Mouse (Mus musculus): ENCODE measurements around the gene Katnbl1.
A peak's percentile ranks its signal among the peaks of the same experiment; 100 is the strongest.
"Not testable (repeated sequence)": the region's sequence is repeated elsewhere in the genome, so short reads cannot be mapped to it uniquely, and the experiment has no call there.

Gene Katnbl1

DNA sequence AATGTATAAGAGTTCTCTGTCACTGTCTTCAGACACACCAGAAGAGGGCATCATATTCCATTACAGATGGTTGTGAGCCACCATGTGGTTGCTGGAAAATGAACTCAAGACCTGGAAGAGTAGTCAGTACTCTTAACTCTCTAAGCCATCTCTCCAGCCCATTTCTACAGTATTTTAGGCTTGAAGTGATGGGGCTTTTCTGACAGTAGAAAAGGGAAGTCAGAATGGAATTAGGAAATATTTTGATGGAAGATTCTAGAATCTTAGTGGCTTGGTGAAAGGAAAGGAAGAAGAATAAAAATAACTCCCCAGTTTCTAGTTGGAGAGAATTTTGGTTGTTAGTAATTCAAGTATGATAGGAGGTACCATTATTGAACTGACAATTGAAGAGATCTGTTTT is 14.9 kb downstream of the Katnbl1 start:
- no peak for DNase-seq (ENCODE audit: low spot score)

- DNase-seq (ENCODE audit: low spot score), result no peak
Measured at GRCm38 (mm10) chr2:112396649-112397048, 17.6 kb downstream of the Katnbl1 start.

DNA sequence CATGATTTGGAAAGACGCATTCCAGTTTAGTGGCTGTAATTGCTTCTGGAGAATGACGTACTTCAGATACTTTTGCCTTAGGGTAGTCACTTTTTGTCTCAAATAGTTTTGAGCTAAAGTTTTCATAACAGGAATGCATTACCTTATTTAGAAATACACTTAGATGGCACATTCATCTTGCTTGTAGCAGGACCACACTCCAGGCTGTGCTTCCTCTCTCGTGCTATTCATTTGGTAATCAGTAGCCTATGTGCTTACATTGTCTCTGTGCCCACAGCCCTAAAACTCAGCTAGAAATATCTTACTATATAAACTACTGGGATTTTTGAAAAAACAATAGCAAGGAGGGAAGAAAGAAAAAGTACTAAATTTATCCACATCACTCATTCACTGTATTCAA is 28.0 kb downstream of the Katnbl1 start:
- DNase-seq (ENCODE audit: low spot score), result no peak

GRCm38 (mm10) chr2:112425308-112425707 is 46.3 kb downstream of the Katnbl1 start:
- DNase-seq (ENCODE audit: low spot score), result no peak

DNA sequence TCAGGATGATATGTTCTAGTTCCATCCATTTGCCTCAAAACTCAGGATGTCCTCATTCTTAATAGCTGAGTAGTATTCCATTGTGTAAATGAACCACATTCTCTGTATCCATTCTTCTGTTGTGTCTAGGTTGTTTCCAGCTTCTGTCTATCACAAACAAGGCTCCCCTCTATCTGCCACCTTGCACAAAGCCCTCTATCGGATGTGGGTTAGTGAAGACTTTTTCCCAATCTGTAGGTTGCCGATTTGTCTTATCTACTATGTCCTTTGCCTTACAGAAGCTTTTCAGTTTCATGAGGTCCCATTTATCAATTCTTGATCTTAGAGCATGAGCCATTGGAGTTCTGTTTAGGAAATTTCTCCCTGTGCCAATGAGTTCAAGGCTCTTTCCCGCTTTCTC is 49.5 kb downstream of the Katnbl1 start:
- not testable (repeated sequence) for DNase-seq (ENCODE audit: low spot score)

- DNase-seq (ENCODE audit: low spot score), result no peak
Measured at GRCm38 (mm10) chr2:112429665-112430064, 50.7 kb downstream of the Katnbl1 start.

DNA sequence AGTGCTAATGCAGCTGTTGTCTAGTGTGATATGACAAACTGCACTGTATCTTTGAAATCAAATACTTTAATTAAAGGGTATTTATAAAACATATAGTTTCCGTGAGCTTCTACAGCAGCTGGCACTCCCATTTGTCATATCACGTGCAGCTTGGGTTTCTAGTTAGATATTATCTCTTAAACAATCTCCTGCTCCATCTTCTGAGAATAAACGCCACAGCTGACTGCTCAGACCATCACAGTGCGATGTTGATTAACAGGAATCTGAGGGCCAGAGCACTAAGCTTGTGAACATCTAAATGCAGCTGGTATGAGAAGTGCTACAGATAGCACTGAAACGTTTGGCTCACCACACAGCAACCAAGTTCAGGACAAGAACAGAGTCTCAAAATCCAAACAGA is 51.4 kb downstream of the Katnbl1 start:
- no peak for DNase-seq (ENCODE audit: low spot score)

- DNase-seq (ENCODE audit: low spot score), result no peak
Measured at GRCm38 (mm10) chr2:112432523-112432922, 53.5 kb downstream of the Katnbl1 start.

DNA sequence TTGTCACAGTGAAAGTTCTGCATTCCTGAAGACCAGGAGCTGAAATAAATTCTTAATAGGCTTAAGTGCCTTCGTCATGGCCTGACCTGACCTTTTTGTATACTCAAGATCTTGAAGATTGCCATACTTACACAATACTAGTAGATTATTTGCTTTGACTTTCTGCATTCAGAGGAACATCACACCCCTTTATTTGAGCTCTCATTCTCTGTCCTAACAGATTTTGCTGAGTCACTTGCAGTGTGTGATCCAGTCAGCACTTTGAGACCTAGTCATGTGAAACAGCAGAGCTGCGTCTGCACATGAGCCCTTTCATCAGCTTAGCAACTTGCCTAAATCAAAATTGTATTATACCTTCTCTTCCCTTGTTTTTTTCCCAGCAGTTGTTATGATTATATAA is 54.3 kb downstream of the Katnbl1 start:
- DNase-seq (ENCODE audit: low spot score), result no peak

- no peak for DNase-seq (ENCODE audit: low spot score)
Measured at GRCm38 (mm10) chr2:112436292-112436691, 57.3 kb downstream of the Katnbl1 start.

- DNase-seq (ENCODE audit: low spot score), result no peak
Measured at GRCm38 (mm10) chr2:112437589-112437988, 58.6 kb downstream of the Katnbl1 start.

DNA sequence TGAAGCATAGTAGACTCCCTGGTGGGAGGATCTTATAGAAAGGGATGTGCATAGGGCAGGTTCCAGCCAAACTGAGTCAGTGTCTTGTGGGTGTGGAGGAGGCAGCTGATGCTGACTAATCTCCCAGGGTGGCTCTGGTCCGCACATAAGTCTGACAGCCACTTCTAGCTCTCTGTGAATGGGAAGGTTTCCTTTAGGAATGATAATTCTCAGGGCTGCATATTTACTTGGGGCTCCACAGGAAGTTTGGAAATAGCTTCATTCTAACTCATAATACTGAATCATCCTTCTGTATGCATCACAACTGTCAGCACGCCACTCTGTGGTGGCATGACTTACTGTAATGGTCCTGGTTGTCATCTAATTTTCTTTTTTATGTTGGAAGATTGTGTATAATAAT is 64.5 kb downstream of the Katnbl1 start:
- DNase-seq (ENCODE audit: low spot score), result no peak

DNA sequence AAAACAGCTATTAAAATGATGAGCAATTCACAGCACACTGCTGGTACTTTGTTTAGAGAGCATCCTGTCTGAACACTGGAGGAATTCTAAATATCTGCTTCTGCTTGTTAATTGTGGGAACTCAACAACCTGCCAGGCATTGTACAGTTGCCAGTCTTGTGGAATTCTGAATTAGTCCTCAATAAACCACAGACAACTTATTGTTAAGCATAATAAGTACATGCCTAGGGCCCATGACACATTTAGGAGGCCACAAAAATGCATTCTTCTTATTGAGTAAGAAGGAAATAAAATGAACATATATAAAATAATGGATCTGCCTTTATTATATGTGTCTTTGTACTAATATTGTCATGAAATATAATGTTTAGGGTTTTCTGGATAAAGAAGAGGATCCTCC is 66.5 kb downstream of the Katnbl1 start:
- no peak for DNase-seq (ENCODE audit: low spot score)

GRCm38 (mm10) chr2:112448046-112448445 is 69.0 kb downstream of the Katnbl1 start:
- DNase-seq (ENCODE audit: low spot score), result not testable (repeated sequence)

- DNase-seq (ENCODE audit: low spot score), result no peak
Measured at GRCm38 (mm10) chr2:112448510-112449059, 69.6 kb downstream of the Katnbl1 start.

DNA sequence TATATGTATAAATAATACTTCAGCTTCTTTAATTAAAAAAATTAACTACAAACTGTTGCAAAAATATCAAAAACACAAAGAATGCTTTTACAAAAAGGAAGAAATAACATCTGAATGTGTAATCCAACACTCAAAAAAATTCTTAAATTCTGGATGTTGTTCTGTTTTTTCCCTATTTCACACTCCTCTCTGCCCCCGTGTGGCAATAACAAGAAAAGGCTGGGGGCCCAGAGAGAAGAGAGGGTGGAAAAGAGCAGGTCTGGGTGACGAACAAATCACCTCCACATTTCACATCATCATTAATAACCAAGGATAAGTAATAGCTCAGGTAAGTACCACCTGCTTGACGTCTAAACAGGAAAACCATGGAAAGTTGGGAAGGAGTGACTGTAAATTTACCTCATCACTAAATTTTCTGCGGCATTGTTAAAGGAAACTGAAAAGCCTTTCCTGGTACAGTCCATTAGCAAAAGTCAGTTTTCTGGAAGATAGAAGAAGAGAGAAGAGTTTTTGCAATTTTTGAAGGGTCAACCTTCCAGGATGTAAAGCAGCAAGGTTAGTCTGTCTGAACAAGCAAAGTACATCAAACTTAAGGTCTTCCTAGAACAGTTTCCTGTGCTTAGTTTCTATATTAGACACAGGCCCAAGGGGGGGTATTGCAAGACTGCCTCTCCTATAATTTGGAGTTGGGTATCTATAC is 70.7 kb downstream of the Katnbl1 start:
- no peak for DNase-seq (ENCODE audit: low spot score)

GRCm38 (mm10) chr2:112452513-112452912 is 73.5 kb downstream of the Katnbl1 start:
- not testable (repeated sequence) for DNase-seq (ENCODE audit: low spot score)

- no peak for DNase-seq (ENCODE audit: low spot score)
Measured at GRCm38 (mm10) chr2:112454125-112454861, 75.3 kb downstream of the Katnbl1 start.

GRCm38 (mm10) chr2:112454862-112455564 is 76.0 kb downstream of the Katnbl1 start, which contains the start of gene Emc7:
Gene Emc7, plus strand, starts transcription at chr2:112454997.
- DNase-seq (ENCODE audit: low spot score), result peak; percentile 97

- DNase-seq (ENCODE audit: low spot score), result no peak
Measured at GRCm38 (mm10) chr2:112460557-112460956, 81.5 kb downstream of the Katnbl1 start.
